Mouse (Mus musculus): ENCODE measurements around the gene Rgl1.

Gene Rgl1

DNA sequence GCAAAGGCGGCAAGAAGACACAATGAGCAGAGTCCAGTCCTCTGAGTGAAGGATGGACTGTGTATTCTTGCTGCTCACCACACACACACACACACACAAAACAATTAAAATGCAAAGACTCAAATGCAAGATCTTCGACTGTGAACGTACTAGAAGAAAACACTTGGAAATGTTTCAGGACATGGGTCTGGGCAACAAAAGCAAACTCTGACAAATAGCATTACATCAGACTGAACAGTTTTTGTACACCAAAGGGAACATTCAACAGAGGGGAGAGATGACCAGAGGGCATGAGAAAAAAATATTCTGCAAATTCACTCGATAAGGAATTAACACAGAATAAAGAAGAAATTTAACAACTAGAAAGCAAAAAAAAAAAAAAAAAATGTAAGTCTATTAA lies 52.2 kb downstream of the Rgl1 start:
- DNase-seq: no peak

DNA sequence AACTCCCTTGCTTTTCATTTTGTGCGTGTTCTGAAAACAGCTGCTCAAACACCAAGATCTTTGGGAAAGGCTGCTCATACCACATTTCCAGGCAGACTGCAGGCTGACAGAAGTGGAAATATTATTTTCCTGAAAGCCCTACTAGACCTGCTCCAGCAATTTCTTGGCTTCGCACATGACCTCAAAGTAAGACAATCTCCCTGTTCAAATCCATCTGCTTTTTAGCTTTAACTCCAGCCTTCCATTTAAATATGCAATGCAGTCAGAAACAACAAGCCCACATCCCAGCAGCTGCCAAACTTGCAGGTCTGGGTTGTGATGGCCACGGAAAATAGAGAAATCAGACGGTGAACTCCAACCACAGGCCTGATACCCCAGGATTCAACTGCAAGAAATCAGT lies 55.1 kb downstream of the Rgl1 start:
- DNase-seq: no peak

DNA sequence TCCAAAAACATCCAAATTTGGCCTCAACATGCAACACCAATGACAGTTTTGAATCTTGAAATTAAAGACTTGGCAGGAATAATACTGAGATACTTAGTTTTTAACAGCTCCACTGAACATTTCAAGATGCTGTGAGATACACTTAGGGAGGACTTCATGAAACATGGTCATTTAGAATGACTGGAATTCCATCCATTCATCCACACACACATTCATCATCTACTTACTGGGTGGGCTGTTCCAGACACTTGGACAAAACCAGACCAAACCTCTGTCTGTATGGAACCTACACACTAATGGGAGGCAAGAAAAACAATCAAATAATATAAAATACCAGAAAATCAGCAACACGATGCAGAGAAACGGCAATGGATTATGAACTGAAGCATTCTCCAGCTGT lies 58.6 kb downstream of the Rgl1 start:
- DNase-seq: no peak

DNA sequence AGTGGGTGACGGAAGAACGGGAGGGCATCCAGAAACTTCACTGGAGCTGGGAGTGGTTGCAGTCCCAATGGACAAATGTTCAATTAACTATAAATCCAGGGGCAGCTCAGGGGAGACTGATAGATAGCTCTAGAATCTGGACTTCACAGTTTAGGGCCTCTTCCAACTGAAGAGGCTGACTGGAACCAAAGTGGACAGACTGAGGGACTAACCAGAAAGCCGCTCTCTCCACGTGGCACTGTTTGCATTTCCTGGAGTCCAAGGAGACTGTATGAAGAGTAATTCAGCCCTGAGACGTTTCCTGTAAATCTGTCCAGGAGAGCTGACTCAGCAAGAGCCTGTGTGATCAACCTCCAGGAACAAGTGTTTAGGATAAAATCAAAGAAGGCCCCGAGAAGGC lies 62.2 kb downstream of the Rgl1 start:
- no peak for DNase-seq

DNA sequence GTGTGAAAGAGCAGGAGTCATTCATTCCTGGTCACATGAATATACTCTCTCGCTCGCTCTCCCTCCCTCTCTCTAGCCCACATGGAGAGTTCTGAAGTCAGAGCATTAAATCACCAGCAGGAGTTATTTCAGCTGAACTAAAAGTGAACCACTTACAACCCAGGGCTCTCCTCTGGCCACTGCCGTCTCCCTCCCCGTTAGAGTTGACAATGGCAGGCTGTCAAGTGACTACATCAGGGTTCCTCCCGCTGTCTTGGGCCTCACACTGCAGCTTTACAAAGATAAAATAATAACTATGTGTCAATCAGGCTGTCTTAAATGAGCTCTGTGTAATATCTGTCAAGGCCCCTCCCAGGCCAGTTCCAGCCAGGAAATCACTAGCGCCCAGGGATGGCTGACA lies 63.2 kb downstream of the Rgl1 start:
- DNase-seq: peak in 1 of 2 experiments; percentile 49

DNA sequence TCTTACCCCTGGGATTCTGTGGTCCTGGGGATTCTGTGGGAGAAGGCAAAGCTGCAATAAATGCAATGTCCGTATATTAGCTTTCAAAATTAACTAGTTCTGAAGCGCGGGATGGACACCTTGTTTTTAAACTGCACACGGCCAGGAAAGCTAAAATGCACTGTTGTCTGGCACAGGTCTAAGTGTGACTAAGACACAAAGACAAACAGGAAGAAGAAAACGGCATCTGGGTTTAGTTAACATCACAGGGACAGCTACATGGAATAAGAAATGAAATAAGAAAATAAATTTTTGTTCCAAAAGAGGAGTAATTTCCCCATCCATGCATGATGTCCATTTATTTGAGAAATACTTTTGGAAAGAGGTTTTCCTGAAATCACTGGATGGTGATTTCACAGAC lies 65.1 kb downstream of the Rgl1 start:
- DNase-seq: no peak

DNA sequence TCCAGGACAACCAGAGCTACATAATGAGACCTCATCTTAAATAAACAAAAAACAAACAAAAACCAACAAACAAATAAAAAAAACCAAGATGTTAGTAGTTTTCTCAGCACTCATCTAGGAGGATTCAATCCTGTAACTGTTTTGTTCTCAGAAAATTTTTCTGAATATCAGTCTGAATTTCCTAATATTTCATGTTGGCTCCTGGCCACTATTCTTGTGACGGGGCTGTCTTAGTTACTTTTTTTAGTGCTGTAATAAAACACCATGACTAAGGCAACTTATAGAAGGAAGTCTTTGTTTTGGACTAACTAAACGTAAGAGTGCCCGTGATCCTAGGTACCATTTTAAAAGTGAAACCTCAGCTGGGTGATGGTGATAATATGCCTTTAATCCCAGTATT lies 68.8 kb downstream of the Rgl1 start:
- no peak for DNase-seq

DNA sequence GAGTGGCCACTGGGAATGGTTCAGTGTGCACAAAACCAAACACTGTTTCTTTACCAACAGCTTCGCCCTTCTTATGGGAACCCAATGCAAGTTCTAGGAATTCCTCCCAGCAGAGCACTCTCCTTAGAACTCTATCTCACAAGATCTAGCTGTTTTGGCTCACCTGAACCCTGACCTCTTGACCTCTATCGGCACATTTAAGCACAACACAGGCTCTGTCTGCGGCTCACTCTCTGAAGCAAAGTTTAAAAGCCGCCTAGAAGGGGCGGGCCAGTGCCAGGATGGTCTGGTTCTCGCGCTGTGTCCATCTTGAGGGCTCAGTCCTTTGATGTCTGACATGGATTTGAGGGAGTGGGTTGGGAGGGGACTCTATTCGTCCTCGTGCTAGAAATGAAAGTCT lies 70.7 kb downstream of the Rgl1 start:
- no peak for DNase-seq

DNA sequence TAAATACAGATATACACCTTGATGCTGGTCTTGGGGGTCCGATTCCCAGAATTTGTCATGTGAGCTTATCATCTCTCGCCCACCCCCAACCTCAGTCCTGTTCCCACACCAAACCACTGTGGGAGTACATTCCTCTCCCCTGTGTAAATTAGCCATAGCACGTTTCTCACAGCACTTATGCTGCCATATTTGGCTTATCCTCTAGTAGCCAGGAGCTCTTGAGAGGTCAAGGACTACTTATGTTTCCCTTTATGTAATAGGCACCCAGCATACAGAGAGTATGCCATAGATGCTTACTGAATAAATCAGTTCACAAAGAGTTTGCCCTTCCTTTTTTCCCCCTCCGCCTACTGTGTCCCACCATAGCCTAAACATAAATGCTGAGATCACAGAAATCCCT lies 76.2 kb downstream of the Rgl1 start:
- DNase-seq: peak in 1 of 2 experiments; percentile 27

DNA sequence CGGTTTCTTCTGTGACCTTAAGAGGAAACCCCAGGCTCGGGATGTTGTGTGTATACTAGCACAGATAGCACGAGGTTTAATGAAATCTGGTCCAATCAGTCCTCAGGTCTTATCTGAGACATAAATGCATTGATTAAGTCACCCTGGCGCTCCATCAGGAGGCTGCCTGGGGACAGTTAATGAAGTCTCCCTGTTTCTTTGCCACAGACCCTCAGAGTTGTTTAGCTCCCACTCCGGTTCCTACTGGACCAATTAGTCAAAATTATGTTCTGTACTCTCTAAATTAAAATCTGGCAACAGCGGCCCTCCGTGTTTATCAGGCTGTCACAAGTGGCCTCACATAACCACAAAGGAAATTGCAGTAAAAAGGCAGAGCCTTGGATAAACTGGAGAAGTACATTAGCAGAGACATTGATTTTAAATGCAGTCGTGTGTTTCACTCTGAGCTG lies 78.4 kb downstream of the Rgl1 start:
- no peak for DNase-seq

DNA sequence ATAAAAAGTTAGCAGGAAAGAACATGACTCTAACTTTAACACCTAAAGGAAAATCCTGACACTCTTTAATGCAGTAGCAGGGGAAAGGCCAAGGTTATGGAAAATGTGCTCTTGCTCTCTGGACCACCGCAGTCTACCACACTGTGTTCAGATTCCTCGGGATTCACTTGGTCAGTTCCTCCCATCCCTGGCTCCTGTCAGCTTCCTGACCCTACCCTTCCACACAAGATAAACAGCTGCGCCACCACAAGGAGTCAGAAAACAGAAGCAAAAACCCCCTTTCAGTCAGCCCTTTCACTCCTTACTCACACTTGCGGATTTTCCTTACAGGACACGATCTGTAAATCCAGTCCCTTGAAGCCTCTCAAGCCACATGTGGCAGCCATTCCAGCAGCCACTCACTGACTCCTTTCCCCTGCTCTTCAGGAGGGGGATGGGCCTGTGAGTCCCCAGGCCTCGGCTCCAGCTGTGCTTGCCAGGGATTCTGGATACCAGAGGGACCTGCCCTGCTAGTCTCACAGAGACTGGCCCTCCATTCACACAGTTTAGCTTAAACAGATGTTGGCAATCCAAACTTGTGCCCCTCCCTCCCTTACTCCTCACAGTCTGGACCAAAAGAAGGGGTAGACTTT lies 78.9 kb downstream of the Rgl1 start:
- peak; percentile 50 to 70 for DNase-seq

DNA sequence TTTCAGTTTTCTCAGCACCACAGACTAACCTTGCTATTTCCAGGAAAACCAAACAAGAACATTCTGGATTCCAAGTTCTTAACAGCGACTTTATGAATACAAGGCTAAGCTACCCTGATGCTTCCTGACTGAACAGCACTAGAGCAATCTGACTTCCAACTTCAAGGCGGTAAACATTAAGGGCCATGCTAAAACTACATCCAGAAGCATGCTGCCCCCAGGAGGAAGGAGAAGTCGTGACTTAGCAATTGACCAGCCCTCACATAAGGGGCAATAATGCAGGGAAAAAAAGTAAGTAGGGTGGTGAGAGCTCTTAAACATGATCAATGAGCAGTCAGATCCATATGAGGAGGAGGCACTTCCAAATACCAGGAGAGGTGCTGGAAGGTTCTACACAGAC lies 80.6 kb downstream of the Rgl1 start:
- DNase-seq: no peak

DNA sequence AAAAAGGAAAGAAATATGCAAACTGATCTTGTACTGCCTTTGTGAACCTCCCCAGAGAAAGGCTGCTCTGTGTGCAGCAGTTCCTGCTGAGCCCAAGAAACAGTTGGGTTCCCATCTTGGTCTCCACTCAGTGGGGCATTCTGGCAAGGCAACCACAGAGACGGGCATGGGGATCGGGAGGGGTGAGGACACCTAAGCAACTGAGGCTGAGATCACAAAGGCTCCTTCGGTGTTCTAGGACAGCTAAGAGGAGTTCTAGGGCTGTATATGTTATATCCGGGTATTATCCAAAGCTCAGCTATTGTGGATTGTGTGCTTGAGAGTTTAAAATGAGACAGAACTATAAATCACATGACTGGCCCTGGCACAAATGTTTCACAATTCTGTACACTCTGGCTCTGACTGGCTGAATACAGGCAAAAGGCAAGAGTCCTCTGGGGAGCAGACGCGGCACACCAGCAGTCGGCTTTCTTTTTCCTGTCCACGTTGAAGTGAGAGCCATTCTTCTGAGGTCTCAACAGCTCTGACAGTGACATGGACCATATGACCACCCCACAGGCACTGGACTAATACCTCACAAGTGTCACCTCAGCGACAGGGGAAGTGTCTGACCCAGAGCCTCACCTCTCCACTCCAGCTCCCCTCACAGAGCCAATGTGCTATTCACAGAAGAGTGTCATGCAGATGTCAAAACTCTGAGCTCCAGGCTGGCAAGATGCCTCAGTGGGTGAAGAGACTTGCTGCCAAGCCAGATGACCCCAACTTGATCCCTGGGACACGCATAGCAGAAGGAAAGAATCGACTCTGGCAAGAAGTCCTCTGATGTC lies 83.6 kb downstream of the Rgl1 start:
- peak; percentile 36 to 73 for DNase-seq

DNA sequence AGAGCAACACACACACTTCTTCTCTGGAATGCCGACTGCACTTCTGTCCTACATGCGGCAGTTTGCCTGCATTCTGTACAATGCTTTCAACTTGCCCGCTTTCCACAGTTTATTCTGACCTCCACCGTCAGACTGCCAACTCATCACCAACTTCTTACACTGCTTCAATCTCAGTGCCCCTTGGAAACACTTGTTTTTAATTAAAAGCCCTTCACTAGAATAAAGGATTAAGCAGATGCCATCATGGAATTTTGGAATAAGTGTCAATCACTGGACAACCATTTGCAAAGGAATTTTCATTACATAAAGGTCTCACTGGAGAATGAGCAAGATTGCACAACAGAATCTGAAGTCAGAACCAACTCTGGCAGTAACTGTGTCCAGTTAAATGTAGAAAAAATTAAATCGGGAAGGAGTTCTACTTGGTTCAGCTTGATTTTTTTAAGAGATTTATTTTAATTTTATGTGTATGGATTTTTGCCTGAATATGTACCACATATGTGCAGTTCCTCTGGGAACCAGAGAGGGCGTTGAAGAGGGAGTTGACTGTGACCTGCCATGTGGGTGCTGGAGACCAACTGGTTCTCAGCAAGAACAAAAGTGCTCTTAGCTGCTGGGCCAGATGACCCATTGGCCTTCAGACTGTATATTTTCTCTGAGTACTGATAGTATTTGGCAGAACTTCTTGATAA lies 84.3 kb downstream of the Rgl1 start:
- DNase-seq: no peak

DNA sequence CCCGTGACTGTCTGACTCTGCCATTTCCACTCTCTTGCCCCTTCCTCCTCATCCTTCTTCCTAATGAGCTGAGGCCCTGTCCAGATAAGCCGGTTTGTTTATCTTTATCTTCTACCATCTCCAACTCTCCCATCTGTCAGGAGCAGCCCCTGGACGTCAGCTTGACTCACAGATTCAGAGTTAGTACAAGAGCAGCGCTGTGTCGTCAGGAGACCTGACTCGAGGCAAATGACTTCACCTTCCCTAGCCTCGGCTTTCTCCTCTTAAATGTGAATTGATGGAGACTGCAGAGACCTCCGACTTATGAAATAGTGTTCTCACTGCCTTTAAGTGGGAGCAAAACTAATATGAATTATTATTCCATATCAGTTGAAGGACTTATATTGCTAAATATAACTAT lies 85.0 kb downstream of the Rgl1 start:
- no peak for DNase-seq

DNA sequence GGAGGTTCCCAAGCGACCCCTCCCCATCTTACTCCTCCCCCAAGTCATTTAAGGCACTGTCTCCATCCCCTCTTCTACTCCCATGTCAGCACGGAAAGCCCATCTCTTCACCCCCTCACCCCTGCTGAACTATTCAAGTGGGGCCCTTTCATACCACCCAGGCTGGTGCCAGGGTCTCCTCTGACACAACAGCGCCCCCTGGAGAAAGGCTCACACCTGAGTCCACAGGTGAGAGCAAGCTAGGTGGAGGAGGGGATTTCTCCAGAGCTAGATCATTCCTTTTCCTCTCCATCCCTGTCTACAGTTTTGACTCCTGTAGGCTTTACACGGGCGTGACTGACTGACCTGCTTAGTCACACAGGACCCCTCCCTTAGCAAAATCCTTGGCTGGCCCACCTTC lies 87.7 kb downstream of the Rgl1 start:
- peak in 1 of 2 experiments; percentile 40 for DNase-seq

DNA sequence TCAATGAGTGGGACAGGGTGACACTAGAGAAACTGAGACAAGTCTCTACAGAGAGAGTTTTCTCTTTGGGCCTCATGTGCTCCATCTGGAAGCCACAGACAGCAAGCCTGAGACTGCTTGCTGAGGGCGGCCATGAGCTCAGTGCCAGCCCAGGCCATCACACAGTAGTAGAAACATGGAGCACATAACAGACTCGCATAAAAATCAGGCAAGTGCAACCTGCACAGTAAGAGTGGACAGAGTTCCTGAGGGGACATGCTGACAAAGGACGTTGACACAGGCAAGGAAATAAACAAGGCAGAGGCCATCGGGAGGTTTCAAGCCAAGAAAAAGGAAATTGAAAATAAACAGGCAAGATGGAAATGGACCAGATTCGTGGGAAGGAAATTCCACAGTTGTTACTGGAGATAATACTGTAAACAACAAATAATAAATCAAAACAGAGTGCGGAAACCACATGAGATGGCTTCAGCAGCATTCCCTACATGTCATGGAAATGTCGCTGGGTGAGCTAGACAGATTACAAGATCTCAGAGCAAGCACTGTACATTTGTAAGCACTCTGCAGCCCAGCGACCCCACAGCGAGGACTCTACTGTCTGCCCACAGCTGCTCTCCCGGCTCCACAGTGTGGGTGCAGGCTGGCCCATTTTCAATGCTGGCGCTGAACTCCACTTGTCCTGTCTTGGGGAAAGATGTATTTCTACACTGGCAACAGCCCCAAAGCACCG lies 88.5 kb downstream of the Rgl1 start:
- peak; percentile 36 to 75 for DNase-seq

DNA sequence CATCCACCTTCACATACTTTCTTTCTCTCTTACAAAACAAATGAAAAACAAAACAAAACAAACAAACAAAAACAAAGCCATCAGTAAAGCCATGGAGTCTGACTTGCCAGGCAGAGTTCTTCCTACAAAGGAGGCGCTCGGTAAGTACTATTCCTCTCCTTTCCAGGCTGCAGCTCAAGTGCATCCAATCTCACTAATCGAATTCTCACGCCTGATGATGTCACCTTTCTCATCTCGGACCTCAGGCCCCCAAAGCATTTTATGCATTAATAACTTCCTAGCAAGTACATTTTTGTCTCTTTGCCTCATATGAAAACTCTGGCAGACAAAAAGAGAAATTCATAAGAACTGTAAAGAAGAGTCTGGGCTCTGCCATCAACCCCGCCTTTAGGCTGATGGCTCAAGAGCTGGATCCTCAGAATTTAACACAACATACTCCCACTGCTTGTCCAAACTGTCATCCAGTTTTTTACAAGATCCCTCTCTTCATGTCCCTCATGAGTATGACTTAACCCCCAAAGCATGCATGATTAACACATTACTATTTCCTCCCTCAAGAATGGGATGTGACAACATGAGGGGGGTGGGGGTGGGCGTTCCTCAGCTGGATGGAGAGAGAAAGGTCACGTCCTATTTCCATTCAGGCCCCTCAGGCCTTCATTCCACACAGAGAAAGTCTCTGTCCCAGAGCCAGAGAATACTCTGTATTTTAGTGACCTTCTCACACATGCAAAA lies 96.5 kb downstream of the Rgl1 start:
- no peak for DNase-seq

DNA sequence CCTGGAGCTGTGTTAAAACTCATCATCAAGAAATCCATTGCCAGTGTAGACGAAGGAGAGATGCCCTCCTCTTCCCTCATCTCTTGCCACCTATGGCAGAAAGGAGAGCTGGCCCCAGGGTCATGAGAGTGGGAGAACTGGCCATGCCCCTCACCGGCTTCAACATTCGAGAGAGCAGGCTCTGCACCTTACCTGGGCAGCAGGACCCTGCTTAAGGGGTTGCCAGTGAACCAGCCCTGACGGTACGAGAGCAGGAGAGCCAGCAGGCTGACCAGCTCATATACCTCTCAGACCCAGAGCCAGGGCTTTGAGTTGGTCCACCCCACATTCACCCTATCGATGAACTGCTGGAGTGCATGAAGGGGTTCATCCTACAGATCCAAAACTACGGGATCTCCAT lies 105.7 kb downstream of the Rgl1 start:
- no peak for DNase-seq

DNA sequence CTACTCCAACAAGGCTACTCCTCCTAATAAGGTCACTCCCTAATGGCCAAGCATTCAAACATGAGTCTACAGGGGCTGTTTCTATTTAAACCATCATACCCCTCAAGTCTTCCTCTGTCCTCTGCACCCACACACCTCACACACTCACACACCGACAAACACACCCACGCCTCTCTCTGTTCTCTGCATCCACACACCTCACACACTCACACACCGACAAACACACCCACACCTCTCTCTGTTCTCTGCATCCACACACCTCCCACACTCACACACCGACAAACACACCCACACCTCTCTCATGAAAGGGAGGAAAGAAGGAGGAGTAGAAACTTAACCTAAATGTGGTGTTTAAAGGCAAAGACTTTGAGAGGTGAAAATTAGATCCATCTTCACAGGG lies 106.2 kb downstream of the Rgl1 start:
- DNase-seq: no peak

DNA sequence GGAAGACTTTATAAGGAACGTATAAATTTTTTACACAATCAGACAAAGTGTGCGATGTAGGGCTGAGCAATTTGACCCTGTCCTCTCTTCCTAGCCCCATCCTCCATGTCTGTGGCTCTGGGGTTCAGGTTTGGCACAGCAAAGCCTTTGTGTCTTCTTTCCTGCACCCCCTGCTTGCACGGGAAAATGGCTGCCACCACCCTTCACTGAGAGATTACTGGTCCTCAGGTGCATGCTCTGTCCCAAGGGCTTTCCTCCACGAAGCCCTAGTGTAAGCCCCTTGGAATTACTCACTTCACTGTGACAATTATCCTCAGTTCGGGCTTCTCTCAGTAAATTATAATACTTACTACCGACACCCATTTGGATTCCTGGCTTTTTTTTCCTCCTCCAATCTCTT lies 109.5 kb downstream of the Rgl1 start:
- DNase-seq: no peak

DNA sequence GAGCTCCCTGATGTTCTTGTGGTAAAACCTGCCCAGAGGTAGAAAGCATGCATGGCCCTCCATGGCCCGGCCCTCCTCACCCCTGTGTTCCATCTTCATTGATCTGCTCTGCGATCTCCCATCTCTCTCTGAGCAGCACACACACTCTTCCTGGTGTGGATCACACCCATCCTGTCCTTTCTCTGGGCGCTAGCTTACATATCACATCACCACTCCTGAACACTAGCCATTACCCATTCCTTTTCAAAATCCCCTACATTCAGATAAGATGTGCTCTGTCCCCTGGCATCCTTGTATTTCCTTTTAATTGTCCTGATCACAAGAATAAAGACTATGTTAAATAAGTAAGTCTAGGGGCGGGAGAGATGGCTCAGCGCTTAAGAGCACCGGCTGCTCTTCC lies 111.3 kb downstream of the Rgl1 start:
- no peak for DNase-seq

DNA sequence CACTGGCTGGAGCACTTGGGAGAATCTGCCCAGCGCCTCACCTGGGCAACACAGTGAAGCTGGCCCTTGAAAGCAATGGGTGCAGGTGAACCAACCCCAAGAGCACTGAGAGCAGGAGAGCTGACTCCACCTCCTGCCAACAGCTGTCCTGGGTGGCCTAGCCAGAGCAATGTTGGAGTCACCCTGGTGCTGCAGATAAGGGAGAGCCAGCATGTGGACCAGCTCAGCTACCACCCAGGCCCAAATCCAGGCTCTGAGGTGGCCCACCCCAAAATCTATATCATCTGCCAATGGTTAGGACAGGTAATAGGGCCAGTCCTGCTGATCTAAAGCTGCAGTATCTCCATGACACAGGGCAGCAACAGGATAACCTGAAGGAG lies 114.7 kb downstream of the Rgl1 start:
- DNase-seq: no peak

Data from lung, postnatal 4 days (tissue).